Mouse (Mus musculus) heart, embryonic 15.5 days (tissue): ENCODE measurements at regions not wholly inside any gene's neighbourhood (a gene's known extent, or its start where the extent isn't known, plus 50 kb on each side); places are given as distances from the start of the nearest gene placed in this dataset.
A peak's percentile ranks its signal among the peaks of the same experiment; 100 is the strongest.

ENCODE experiments used
- ATAC-seq: fragments of 200-750 bp; cut with Nextera tagmentation; replicated peaks from 2 replicates; pipeline ENCODE4 v1.8.0; 2017; ENCODE audit warnings: low read depth, moderate TSS enrichment; ENCODE audit not compliant: insufficient number of reproducible peaks, insufficient read depth, low FRiP score
- H3K27ac ChIP-seq: fragments of 300-500 bp; sonication (generic); 2 replicates; pipeline ENCODE4 v1.5.1; 2015; ENCODE audit warnings: mild to moderate bottlenecking, inconsistent platforms
- H3K27me3 ChIP-seq: fragments of 300-500 bp; sonication (generic); 2 replicates; pipeline ENCODE4 v1.6.1; 2015; ENCODE audit warnings: inconsistent platforms
- H3K36me3 ChIP-seq: fragments of 300-500 bp; sonication (generic); 2 replicates; pipeline ENCODE4 v1.6.1; 2015; ENCODE audit warnings: mild to moderate bottlenecking, inconsistent platforms
- H3K4me1 ChIP-seq: fragments of 300-500 bp; sonication (generic); replicated peaks from 2 replicates; pipeline ENCODE4 v1.6.1; 2015; ENCODE audit warnings: inconsistent platforms
- H3K4me2 ChIP-seq: fragments of 300-500 bp; sonication (generic); 2 replicates; pipeline ENCODE4 v1.6.1; 2015; ENCODE audit warnings: inconsistent platforms, mild to moderate bottlenecking, moderate library complexity
- H3K4me3 ChIP-seq: fragments of 300-500 bp; sonication (generic); 2 replicates; pipeline ENCODE4 v1.5.1; 2015; ENCODE audit warnings: mild to moderate bottlenecking, inconsistent platforms
- H3K9ac ChIP-seq: fragments of 300-500 bp; sonication (generic); 2 replicates; pipeline ENCODE4 v1.6.1; 2015; ENCODE audit warnings: mild to moderate bottlenecking, inconsistent platforms
- H3K9me3 ChIP-seq: fragments of 300-500 bp; sonication (generic); replicated peaks from 2 replicates; pipeline ENCODE4 v1.6.1; 2016; ENCODE audit warnings: inconsistent platforms
- WGBS: fragments of 180-500 bp; shearing (Covaris S2); methylation state at CpG from one replicate; pipeline ENCODE4 v1.1.7; 2015; ENCODE audit warnings: mixed read lengths; 5-methylcytosine and 5-hydroxymethylcytosine counted together

DNA sequence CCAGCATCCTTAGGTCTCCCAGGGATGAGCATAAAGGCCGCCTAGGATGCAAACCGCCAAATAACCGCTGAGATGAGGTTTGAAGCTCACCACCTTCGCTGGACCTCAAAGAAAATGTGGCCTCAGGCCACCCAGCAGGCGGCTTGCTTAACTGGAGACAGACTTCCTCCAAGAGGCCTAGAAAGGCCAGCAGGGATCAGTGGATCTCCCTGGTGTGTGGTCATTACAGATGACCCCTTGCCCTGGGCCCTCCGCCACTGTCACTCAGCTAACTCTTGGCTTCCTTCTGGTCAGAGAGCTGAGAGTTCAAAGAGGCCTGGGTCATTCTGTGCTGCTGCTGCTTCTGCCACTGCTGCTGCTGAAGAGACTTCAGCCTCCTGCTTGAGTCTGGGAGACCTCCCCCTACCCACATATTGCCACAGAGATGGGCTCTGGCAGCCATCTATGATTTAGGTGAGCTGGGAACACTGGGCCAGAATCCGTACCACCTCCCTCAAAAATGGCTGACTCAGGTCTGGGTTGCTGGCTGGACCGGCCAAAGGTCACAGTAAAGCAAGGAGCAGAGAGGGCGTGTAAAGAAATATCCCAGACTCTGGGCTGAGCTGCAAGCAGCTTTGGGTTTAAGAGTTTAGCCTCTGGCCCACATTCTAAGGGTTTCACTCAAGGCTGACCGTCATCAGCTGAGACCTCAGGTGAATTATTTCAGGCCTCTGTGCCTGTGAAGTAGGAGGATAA is 130.0 kb upstream of the 1600014C23Rik start:
- H3K27ac ChIP-seq: no peak overlapping the region
- H3K4me1 ChIP-seq: peaks cover 29% of the 10 kb centered on the region
- ATAC-seq: no peak
- no peak overlapping the region for H3K4me2 ChIP-seq
- H3K9ac ChIP-seq: no peak overlapping the region
- peaks cover 22% of the 10 kb centered on the region for H3K27me3 ChIP-seq
- H3K36me3 ChIP-seq: no peaks in the 10 kb centered on the region
- WGBS: 75% methylated on average over 10 of the region's 10 CpGs
- H3K4me3 ChIP-seq: no peak overlapping the region
- H3K9me3 ChIP-seq: no peaks in the 10 kb centered on the region

DNA sequence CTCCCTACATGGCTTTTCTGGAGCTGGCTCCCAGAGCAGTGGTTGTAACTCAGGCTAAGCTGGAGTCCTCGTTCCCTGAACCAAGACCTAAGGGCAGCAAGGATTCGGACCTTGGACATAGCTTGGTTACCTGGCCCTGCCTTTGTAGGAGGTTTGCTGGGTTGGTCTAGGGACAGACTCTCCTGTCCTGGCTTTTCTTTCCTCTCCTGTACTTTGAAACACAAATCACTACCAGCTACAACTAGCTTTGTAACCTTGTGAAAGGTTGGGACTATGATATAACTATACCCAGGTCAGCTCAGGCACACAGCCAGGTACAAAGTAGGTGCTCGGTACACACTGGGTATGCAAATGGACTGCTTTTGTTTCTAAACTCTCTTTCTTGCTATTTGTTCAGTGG is 129.4 kb upstream of the 1600014C23Rik start:
- ATAC-seq: no peak
- peaks cover 22% of the 10 kb centered on the region for H3K27me3 ChIP-seq
- H3K27ac ChIP-seq: no peak overlapping the region
- H3K36me3 ChIP-seq: no peaks in the 10 kb centered on the region
- peaks cover 29% of the 10 kb centered on the region for H3K4me1 ChIP-seq
- H3K9ac ChIP-seq: no peak overlapping the region
- H3K4me2 ChIP-seq: no peak overlapping the region
- WGBS: 85% methylated on average over 3 of the region's 3 CpGs
- H3K9me3 ChIP-seq: no peaks in the 10 kb centered on the region
- H3K4me3 ChIP-seq: no peak overlapping the region

DNA sequence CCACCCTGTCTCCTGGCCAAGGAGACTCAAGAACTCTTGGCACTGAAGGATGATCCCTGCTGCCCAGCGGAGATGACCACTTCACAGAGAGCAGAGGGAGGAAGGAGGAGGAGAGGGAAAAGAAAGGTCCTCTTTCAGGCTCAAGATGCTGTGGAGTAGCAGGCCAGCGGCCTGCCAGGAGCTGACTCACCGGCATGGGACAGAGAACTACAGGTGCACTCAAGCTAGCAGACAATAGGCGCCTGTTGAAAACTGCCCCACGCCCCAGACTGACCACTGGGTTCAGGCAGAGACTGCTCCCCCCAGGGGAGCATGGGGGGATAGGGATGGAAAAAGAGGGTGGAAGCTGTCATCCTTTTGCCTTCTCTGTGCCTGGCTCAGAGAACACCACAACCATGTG is 125.8 kb upstream of the 1600014C23Rik start:
- no peak for ATAC-seq
- H3K4me1 ChIP-seq: peaks cover 4% of the 10 kb centered on the region

DNA sequence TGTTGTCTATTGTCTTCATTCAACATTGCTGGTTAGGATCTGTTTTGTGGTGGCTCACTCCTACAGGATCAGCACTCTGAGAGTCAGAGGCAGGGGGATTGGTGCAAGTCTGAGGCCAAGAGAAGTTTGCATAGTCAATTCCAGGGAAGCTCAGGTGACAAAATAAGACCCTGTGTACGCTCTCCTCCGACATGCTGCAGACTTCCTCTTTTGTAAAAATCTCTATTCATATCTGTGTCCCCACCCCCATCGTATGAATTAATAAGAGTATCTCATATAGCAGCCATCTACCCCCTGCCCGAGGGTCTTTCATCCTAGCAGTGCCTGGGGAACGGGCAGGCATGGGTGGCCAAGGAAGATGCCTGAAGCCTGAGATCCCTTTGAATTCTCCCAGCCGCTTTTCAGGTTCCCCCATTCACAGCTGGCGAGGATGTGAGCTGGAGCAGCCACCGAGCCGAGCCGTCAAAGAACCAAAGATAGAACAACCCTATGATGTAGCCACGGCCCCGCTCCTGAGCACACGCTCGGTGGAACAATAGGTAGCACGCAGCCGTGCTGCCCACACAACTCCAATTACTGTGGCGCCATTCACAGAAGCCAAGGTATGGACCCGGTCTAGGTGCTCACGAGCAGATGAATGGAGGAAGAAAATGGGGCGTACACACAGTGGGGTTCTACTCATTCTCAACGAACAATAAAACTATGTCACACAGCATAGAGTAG is 120.4 kb upstream of the 1600014C23Rik start:
- no peak overlapping the region for H3K4me2 ChIP-seq
- no peak for ATAC-seq
- H3K9me3 ChIP-seq: no peaks in the 10 kb centered on the region
- no peak overlapping the region for H3K4me3 ChIP-seq
- no peak overlapping the region for H3K9ac ChIP-seq
- H3K27ac ChIP-seq: no peak overlapping the region
- WGBS: 75% methylated on average over 21 of the region's 21 CpGs
- H3K36me3 ChIP-seq: no peaks in the 10 kb centered on the region
- H3K4me1 ChIP-seq: peaks cover 3% of the 10 kb centered on the region; the same call in 1 of the 2 replicates
- H3K27me3 ChIP-seq: peaks cover 27% of the 10 kb centered on the region

More for the DNA sequence above, 125.8 kb upstream of the 1600014C23Rik start:
- Histone ChIP-seq H3K36me3 (no peaks in the 10 kb centered on the region), H3K9me3 (no peaks in the 10 kb centered on the region), H3K9ac (no peak overlapping the region), H3K4me3 (no peak overlapping the region), H3K4me2 (no peak overlapping the region), H3K27ac (no peak overlapping the region), H3K27me3 (peaks cover 12% of the 10 kb centered on the region; the same call in 1 of the 2 replicates)
- 81% methylated on average over 5 of the region's 5 CpGs for WGBS

DNA sequence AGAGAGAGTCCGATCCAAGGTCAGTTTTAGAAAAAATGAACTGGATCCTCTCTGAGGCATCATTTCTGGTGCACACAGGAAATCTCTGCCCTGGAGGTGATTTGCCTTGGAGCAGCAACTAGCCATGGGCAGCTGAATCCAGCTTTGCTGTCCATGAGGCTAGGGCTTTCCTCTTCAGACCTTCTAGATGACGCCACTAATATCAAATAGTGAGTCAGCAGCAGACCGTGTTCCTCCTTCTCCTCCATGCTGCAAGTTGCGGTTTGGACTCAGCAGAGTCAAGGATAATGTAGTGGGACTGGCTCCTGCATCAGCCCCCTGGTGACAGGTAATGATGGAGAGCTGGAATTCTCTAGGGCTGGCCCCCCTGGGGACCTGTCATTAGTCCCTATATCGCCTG is 118.8 kb upstream of the 1600014C23Rik start:
- Histone ChIP-seq H3K4me2 (no peak overlapping the region), H3K27me3 (peaks cover 27% of the 10 kb centered on the region), H3K36me3 (no peaks in the 10 kb centered on the region), H3K4me3 (no peak overlapping the region), H3K4me1 (peaks cover 13% of the 10 kb centered on the region), H3K27ac (no peak overlapping the region), H3K9me3 (no peaks in the 10 kb centered on the region), H3K9ac (no peak overlapping the region)
- 38% methylated on average over 5 of the region's 5 CpGs for WGBS
- ATAC-seq: no peak

DNA sequence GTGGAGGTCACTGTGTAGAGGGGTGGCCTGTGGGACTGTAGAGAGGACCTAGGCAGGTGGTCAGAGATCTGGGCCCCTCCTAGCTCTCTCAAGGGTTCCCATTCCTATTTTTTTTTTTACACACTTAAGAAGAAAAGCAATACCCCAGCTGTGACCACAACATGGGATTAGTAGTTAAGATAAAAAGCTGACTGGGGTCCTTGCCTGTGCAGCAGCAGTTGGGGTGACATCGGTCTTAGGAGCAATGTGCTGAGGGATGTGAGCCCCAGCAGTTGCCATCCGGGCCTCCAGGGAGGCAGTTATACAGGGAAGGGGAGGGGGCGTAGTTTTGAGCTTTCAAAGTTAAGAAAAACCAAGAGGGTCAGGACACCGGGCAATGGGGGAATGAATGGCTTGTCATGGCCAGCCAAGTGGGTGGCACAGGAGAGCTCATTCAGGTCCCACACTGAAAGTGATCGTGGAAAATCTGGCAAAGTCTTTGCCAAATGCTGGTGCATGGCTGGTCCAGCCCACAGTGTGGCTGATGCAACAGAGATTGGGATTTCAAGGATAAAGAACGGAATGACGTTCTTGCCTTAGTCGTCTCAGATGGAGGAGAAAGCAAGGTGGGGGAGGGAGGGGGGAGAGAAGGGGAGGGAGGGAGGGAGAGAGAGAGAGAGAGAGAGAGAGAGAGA is 118.2 kb upstream of the 1600014C23Rik start:
- WGBS: 59% methylated on average over 8 of the region's 8 CpGs
- peaks cover 13% of the 10 kb centered on the region for H3K4me1 ChIP-seq
- H3K9ac ChIP-seq: no peak overlapping the region
- no peaks in the 10 kb centered on the region for H3K9me3 ChIP-seq
- H3K27ac ChIP-seq: no peak overlapping the region
- H3K4me3 ChIP-seq: no peak overlapping the region
- no peaks in the 10 kb centered on the region for H3K36me3 ChIP-seq
- H3K27me3 ChIP-seq: peaks cover 27% of the 10 kb centered on the region
- ATAC-seq: no peak
- no peak overlapping the region for H3K4me2 ChIP-seq

DNA sequence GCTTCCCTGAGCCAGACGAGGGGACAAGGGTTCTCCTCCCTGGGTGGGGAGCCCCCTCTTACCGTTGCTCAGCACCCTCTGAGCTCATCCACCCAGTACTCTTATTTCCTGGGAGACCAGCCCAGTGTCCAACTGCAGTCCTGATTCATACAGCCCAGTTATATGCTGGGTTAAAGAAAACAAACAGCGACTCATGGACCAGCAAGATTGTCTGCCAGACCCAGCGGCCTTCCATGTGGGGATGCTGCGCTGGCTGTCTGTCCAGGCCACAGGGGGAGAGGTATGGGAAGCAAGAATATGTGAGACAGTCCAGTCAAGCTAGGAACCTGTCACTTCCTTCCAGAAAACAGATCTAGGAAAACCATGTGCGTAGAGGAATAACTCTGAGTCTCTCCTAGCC is 117.3 kb upstream of the 1600014C23Rik start:
- peaks cover 27% of the 10 kb centered on the region for H3K27me3 ChIP-seq
- WGBS: 71% methylated on average over 6 of the region's 6 CpGs
- no peaks in the 10 kb centered on the region for H3K36me3 ChIP-seq
- no peak overlapping the region for H3K4me2 ChIP-seq
- H3K9me3 ChIP-seq: no peaks in the 10 kb centered on the region
- no peak for ATAC-seq
- H3K9ac ChIP-seq: no peak overlapping the region
- no peak overlapping the region for H3K27ac ChIP-seq
- no peak overlapping the region for H3K4me3 ChIP-seq
- peaks cover 13% of the 10 kb centered on the region for H3K4me1 ChIP-seq

DNA sequence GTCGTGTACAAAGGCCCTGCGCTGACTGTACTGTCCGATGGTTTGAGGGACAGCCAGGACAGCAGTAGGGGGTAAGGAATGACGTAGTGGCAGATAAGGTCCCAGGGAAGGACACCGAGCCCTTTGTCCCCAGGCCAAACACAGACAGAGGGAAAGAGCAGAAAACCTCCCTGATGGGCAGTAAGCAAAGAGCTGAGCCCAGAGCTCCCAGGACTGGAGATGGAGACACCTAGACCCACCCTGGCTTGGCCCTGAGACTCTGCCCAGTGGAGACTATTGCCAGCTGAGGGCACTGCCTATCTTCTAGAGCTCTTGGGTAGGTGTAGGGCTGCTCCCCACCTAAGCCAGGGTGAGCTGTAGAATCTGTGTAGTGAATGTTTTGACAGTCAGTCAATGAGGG is 116.5 kb upstream of the 1600014C23Rik start:
- Histone ChIP-seq H3K27me3 (peaks cover 27% of the 10 kb centered on the region), H3K4me1 (peaks cover 13% of the 10 kb centered on the region), H3K4me2 (no peak overlapping the region), H3K9me3 (no peaks in the 10 kb centered on the region), H3K36me3 (no peaks in the 10 kb centered on the region), H3K27ac (no peak overlapping the region), H3K9ac (no peak overlapping the region), H3K4me3 (no peak overlapping the region)
- WGBS: 56% methylated on average over 5 of the region's 5 CpGs
- no peak for ATAC-seq

DNA sequence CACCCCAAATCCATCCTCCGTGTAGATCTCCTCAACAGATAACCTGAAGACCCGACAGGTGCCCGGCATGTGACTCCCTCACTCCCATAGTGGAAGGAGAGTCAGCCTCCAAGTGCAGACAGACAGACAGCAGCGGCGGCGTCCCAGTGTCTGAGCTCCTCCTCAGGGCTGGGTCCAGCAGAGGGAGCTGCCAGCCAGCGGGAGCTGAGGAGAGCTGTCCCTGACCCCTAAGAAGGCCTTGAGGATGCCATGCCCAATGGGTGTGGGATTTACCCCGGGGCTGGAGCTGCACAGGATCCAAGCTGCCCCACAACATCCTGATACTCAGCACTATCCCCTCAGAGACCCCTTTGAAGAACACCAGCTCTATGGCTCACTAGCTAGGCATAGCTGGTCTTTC is 115.0 kb upstream of the 1600014C23Rik start:
- Histone ChIP-seq H3K27ac (no peak overlapping the region), H3K27me3 (peaks cover 23% of the 10 kb centered on the region), H3K4me2 (no peak overlapping the region), H3K4me1 (peaks cover 13% of the 10 kb centered on the region), H3K9ac (no peak overlapping the region), H3K4me3 (no peak overlapping the region), H3K9me3 (no peaks in the 10 kb centered on the region), H3K36me3 (no peaks in the 10 kb centered on the region)
- 14% methylated on average over 8 of the region's 8 CpGs for WGBS
- ATAC-seq: peak; percentile 19; the same call in 1 of the 2 replicates

DNA sequence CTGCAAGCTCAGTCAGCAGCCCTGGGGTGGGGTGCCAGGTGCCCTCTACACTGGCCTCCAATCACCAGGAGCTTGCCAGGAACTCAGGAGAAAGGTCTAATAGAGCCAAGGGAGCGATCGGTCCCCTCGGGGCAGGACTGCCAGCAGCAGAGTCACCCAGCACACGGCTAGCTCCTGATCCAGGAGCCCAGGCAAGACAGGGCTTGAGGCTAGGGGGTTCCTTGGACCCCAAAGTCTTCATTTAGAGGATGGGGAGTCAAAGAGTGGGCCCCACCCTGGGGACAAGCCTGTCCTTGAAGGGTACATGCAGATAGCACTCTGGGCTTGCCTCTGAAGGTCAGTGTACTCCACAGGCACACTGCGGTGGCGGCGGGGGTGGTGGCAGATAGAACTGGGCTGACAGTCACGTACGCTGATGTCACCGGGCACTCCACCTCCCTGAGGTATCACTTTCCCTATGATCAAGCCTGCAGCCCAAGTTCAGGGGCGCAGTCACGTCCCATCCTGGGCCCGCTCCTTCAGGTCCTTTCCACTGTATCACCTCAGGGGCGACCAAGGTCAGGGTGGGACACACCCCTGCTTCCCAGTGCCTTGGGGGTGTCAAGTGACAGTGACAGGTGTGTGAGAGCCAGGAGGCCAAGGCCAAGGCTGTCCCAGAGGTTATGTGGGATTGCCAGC is 114.2 kb upstream of the 1600014C23Rik start:
- Histone ChIP-seq H3K4me3 (no peak overlapping the region), H3K36me3 (no peaks in the 10 kb centered on the region), H3K9me3 (no peaks in the 10 kb centered on the region), H3K4me2 (no peak overlapping the region), H3K27ac (0 out of 2 replicates have a peak overlapping the region, but pooled peaks have one; percentile 3), H3K9ac (no peak overlapping the region), H3K4me1 (peaks cover 13% of the 10 kb centered on the region), H3K27me3 (peaks cover 20% of the 10 kb centered on the region)
- peak; percentile 54; the same call in 1 of the 2 replicates for ATAC-seq
- WGBS: 73% methylated on average over 14 of the region's 14 CpGs

DNA sequence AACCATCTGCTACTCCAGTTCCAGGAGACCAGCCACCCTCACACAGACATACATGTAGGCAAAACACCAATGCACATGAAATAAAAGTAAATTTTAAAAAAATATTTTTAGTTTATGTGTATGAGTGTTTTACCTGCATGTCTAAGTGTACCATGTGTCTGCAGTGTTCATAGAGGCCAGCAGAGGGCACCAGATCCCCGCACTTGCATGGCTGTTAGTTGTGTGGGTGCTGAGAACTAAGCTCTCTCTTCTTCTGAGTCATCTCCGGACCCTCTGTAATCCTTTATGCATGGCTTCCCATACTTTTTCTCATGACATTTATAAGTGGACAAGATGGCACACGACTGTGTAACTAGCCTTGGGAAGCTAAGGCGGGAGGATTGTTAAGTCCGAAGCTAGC is 112.2 kb upstream of the 1600014C23Rik start:
- H3K27me3 ChIP-seq: peaks cover 12% of the 10 kb centered on the region; the same call in 1 of the 2 replicates
- no peaks in the 10 kb centered on the region for H3K9me3 ChIP-seq
- no peak overlapping the region for H3K27ac ChIP-seq
- WGBS: 86% methylated on average over 5 of the region's 5 CpGs
- H3K4me1 ChIP-seq: peaks cover 13% of the 10 kb centered on the region
- ATAC-seq: no peak
- H3K36me3 ChIP-seq: no peaks in the 10 kb centered on the region
- H3K4me2 ChIP-seq: no peak overlapping the region
- no peak overlapping the region for H3K9ac ChIP-seq
- no peak overlapping the region for H3K4me3 ChIP-seq
